Mouse (Mus musculus): ENCODE data around the gene Senp7. TPM values are rescaled to one million over a fixed set of nuclear protein-coding genes. Genes with fewer than 3 reads are reported as not detected.
"Not testable (repeated sequence)": the region's sequence is repeated elsewhere in the genome, so short reads cannot be mapped to it uniquely, and the experiment has no call there.

The Senp7 gene
- polyA plus RNA-seq, 1 experiment: 24.4 TPM

GRCm38 (mm10) chr16:56134149-56134548 lies 86.0 kb downstream of the Senp7 start:
- Histone ChIP-seq H3K27me3 (ENCODE audit: control insufficient read depth, insufficient read depth, low read length, poor library complexity, severe bottlenecking) (no peaks in the 10 kb centered on the region), H3K36me3 (ENCODE audit: control insufficient read depth, insufficient read depth, low read length, poor library complexity, severe bottlenecking) (no peaks in the 10 kb centered on the region), H3K4me1 (ENCODE audit: control insufficient read depth, insufficient read depth, low read length) (no peaks in the 10 kb centered on the region), H3K4me3 (ENCODE audit: low read depth, low read length) (no peak overlapping the region), H3K27ac (ENCODE audit: insufficient read depth, low read length) (no peak overlapping the region), H3K9ac (ENCODE audit: low read depth, poor library complexity, severe bottlenecking) (no peak overlapping the region), H3K9me3 (replicated peaks; ENCODE audit: control insufficient read depth, insufficient read depth, low read length, poor library complexity, severe bottlenecking) (no peaks in the 10 kb centered on the region)
- no peak for TF ChIP-seq CTCF (IDR thresholded peaks at IDR 0.05; ENCODE audit: low read depth, low read length)

- not testable (repeated sequence) for H3K9me3 ChIP-seq (replicated peaks; ENCODE audit: control insufficient read depth, insufficient read depth, low read length, poor library complexity, severe bottlenecking); H3K9ac ChIP-seq (ENCODE audit: low read depth, poor library complexity, severe bottlenecking); H3K36me3 ChIP-seq (ENCODE audit: control insufficient read depth, insufficient read depth, low read length, poor library complexity, severe bottlenecking); H3K4me3 ChIP-seq (ENCODE audit: low read depth, low read length); H3K27ac ChIP-seq (ENCODE audit: insufficient read depth, low read length); H3K27me3 ChIP-seq (ENCODE audit: control insufficient read depth, insufficient read depth, low read length, poor library complexity, severe bottlenecking); H3K4me1 ChIP-seq (ENCODE audit: control insufficient read depth, insufficient read depth, low read length)
Measured at GRCm38 (mm10) chr16:56137672-56138071, 89.5 kb downstream of the Senp7 start.

- H3K4me3 ChIP-seq (ENCODE audit: low read depth, low read length): no peak overlapping the region
- no peak overlapping the region for H3K27ac ChIP-seq (ENCODE audit: insufficient read depth, low read length)
- no peaks in the 10 kb centered on the region for H3K4me1 ChIP-seq (ENCODE audit: control insufficient read depth, insufficient read depth, low read length)
- H3K27me3 ChIP-seq (ENCODE audit: control insufficient read depth, insufficient read depth, low read length, poor library complexity, severe bottlenecking): no peaks in the 10 kb centered on the region
- TF ChIP-seq CTCF (IDR thresholded peaks at IDR 0.05; ENCODE audit: low read depth, low read length): no peak
- TF ChIP-seq EP300 (IDR thresholded peaks at IDR 0.05; ENCODE audit: insufficient read depth, low read depth, low read length): no peak
- TF ChIP-seq POLR2A (IDR thresholded peaks at IDR 0.05; ENCODE audit: insufficient read depth, low read length): no peak
- no peak overlapping the region for H3K9ac ChIP-seq (ENCODE audit: low read depth, poor library complexity, severe bottlenecking)
- H3K36me3 ChIP-seq (ENCODE audit: control insufficient read depth, insufficient read depth, low read length, poor library complexity, severe bottlenecking): no peaks in the 10 kb centered on the region
- no peaks in the 10 kb centered on the region for H3K9me3 ChIP-seq (replicated peaks; ENCODE audit: control insufficient read depth, insufficient read depth, low read length, poor library complexity, severe bottlenecking)
Measured at GRCm38 (mm10) chr16:56139921-56140320, 91.8 kb downstream of the Senp7 start.

- Histone ChIP-seq H3K36me3 (ENCODE audit: control insufficient read depth, insufficient read depth, low read length, poor library complexity, severe bottlenecking) (no peaks in the 10 kb centered on the region), H3K27ac (ENCODE audit: insufficient read depth, low read length) (no peak overlapping the region), H3K4me1 (ENCODE audit: control insufficient read depth, insufficient read depth, low read length) (no peaks in the 10 kb centered on the region), H3K4me3 (ENCODE audit: low read depth, low read length) (peak overlapping the region; percentile 11), H3K9ac (ENCODE audit: low read depth, poor library complexity, severe bottlenecking) (peak overlapping the region; percentile 58), H3K9me3 (replicated peaks; ENCODE audit: control insufficient read depth, insufficient read depth, low read length, poor library complexity, severe bottlenecking) (no peaks in the 10 kb centered on the region), H3K27me3 (ENCODE audit: control insufficient read depth, insufficient read depth, low read length, poor library complexity, severe bottlenecking) (no peaks in the 10 kb centered on the region)
- TF ChIP-seq POLR2A (IDR thresholded peaks at IDR 0.05; ENCODE audit: insufficient read depth, low read length) (no peak), EP300 (IDR thresholded peaks at IDR 0.05; ENCODE audit: insufficient read depth, low read depth, low read length) (no peak), CTCF (IDR thresholded peaks at IDR 0.05; ENCODE audit: low read depth, low read length) (no peak)
Measured at GRCm38 (mm10) chr16:56144876-56145555, 96.9 kb downstream of the Senp7 start.

- Histone ChIP-seq H3K36me3 (ENCODE audit: control insufficient read depth, insufficient read depth, low read length, poor library complexity, severe bottlenecking) (no peaks in the 10 kb centered on the region), H3K9ac (ENCODE audit: low read depth, poor library complexity, severe bottlenecking) (no peak overlapping the region), H3K27ac (ENCODE audit: insufficient read depth, low read length) (no peak overlapping the region), H3K4me3 (ENCODE audit: low read depth, low read length) (no peak overlapping the region), H3K4me1 (ENCODE audit: control insufficient read depth, insufficient read depth, low read length) (no peaks in the 10 kb centered on the region), H3K9me3 (replicated peaks; ENCODE audit: control insufficient read depth, insufficient read depth, low read length, poor library complexity, severe bottlenecking) (no peaks in the 10 kb centered on the region), H3K27me3 (ENCODE audit: control insufficient read depth, insufficient read depth, low read length, poor library complexity, severe bottlenecking) (no peaks in the 10 kb centered on the region)
- TF ChIP-seq POLR2A (IDR thresholded peaks at IDR 0.05; ENCODE audit: insufficient read depth, low read length) (no peak), CTCF (IDR thresholded peaks at IDR 0.05; ENCODE audit: low read depth, low read length) (peak; percentile 30), EP300 (IDR thresholded peaks at IDR 0.05; ENCODE audit: insufficient read depth, low read depth, low read length) (no peak)
Measured at GRCm38 (mm10) chr16:56147679-56148078, 99.5 kb downstream of the Senp7 start.

GRCm38 (mm10) chr16:56163466-56163865 lies 115.3 kb downstream of the Senp7 start:
- Histone ChIP-seq H3K36me3 (ENCODE audit: control insufficient read depth, insufficient read depth, low read length, poor library complexity, severe bottlenecking) (no peaks in the 10 kb centered on the region), H3K27ac (ENCODE audit: insufficient read depth, low read length) (no peak overlapping the region), H3K4me1 (ENCODE audit: control insufficient read depth, insufficient read depth, low read length) (no peaks in the 10 kb centered on the region), H3K4me3 (ENCODE audit: low read depth, low read length) (no peak overlapping the region), H3K9me3 (replicated peaks; ENCODE audit: control insufficient read depth, insufficient read depth, low read length, poor library complexity, severe bottlenecking) (no peaks in the 10 kb centered on the region), H3K9ac (ENCODE audit: low read depth, poor library complexity, severe bottlenecking) (no peak overlapping the region), H3K27me3 (ENCODE audit: control insufficient read depth, insufficient read depth, low read length, poor library complexity, severe bottlenecking) (peaks cover 4% of the 10 kb centered on the region; the same call in 1 of the 2 replicates)
- TF ChIP-seq POLR2A (IDR thresholded peaks at IDR 0.05; ENCODE audit: insufficient read depth, low read length): no peak
- no peak for TF ChIP-seq EP300 (IDR thresholded peaks at IDR 0.05; ENCODE audit: insufficient read depth, low read depth, low read length)
- no peak for TF ChIP-seq CTCF (IDR thresholded peaks at IDR 0.05; ENCODE audit: low read depth, low read length)
